Mouse (Mus musculus): ENCODE data around the gene Zfp719.
A peak's percentile ranks its signal among the peaks of the same experiment; 100 is the strongest.

Gene Zfp719

GRCm38 (mm10) chr7:43579440-43580171 lies at the start of gene Zfp719:
Zfp719 (plus strand) TSS chr7:43579610.
- peak; percentile 81 to 83 for DNase-seq (ENCODE audit: low read depth in 1 of 2, low spot score in 2 of 2)

- DNase-seq (ENCODE audit: low read depth in 1 of 2, low spot score in 2 of 2) = peak; percentile 54 to 65
Observed at GRCm38 (mm10) chr7:43530216-43530785, 49.1 kb upstream of the Zfp719 start.

GRCm38 (mm10) chr7:43532936-43533505 lies 46.4 kb upstream of the Zfp719 start:
- DNase-seq (ENCODE audit: low read depth in 1 of 2, low spot score in 2 of 2) = peak; percentile 57 to 58

- peak in 1 of 2 experiments; percentile 44 for DNase-seq (ENCODE audit: low read depth in 1 of 2, low spot score in 2 of 2)
Observed at GRCm38 (mm10) chr7:43538524-43538923, 40.9 kb upstream of the Zfp719 start.

DNA sequence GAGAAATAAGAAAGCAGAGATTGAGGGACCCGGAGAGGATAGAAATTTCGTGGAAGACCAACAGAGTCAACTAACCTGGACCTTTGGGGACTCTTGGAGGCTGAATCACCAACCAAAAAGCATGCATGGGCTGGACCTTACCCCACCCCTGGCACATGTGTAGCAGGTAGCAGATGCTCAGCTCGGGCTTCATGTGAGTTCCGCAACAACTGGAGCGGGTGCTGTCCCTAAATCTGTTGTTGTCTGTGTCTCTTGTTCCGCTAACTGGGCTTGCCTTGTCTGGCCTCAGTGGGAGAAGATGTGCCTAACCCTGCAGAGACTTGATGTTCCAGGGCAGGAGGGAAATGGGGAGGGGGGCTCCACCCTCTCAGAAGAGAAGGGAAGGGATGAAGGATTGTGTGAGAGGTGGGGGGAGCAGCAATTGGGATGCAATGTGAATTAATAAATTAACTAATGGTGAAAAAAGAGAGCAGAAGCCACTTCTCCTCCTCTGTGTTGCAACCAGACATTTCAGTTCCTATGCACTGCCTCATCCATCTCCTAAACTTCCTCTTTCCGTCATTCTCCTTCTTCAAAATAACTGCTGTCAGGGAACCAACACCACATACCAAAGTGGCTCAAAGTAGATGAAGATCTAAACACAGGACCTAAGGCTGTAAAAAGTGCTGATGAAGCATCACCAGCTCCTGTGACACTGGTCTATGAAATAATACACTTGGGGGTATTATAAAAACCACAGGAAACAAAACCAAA lies 35.0 kb upstream of the Zfp719 start, which contains the start of gene Cd33:
Gene Cd33 (minus strand): TSS at position 204 of the 753 bp plus-strand sequence.
- DNase-seq (ENCODE audit: low read depth in 1 of 2, low spot score in 2 of 2) = peak in 1 of 2 experiments; percentile 68

DNA sequence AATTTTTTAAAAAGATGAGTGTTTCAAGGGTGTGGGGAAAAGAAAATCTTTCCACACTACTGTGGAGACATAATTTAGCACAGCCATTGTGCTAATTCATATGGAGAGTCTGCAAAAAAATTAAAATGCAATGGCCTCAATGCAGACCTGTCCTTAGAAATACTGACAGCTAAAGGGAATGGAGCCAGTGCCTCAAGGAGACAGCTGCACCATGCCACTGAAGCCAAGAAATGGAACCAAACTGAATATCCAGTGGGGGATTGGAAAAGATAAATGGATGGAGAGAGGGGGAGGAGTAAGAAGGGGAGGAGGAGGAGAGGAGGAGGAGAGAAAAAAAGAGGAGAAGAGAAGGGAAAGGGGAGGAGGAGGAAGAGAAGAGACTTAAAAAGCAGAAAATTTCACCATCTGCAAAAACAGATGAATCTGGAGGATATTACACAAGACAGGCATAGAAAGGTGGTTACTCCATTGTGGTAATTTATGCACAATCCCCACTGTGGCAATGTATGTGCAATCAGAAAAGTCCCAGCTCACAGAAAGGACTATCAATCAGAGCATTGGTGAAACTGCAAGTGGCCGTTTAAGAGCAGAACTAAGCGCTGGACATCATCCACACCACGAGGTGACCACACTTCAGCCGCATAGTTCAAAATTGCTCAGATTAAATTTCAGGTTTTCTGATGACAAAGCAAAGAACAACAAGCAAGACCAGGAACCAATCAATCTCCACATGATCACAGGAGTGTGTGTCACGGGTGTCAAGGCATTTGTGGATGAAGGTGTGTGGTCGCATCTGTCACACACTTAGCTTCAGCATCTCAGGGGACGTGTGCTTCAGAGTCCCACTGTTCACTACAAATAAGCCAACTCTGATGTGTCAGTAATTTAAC lies 33.5 kb upstream of the Zfp719 start:
- peak in 1 of 2 experiments; percentile 19 for DNase-seq (ENCODE audit: low read depth in 1 of 2, low spot score in 2 of 2)

DNA sequence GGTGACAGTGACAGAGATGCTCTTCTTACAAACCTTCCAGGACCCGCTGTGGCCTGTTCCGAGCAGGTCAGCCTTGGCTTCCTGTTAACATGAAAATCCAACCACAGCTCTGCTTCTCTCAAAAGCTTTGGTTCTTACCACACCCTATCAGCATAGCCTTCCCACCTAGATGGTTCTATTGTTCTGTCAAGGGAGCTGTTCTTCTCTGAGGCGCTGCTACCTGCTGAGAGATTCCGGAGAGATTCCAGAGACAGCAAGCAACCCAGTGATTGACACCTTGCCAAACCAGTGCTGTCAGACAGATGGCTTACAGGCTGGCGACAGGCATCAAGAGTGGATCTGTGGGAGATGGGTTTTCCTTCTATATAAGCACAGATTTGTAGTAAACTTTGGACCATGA lies 31.7 kb upstream of the Zfp719 start:
- DNase-seq (ENCODE audit: low read depth in 1 of 2, low spot score in 2 of 2) = no peak

- DNase-seq (ENCODE audit: low read depth in 1 of 2, low spot score in 2 of 2) = no peak
Observed at GRCm38 (mm10) chr7:43548206-43548605, 31.2 kb upstream of the Zfp719 start.

DNA sequence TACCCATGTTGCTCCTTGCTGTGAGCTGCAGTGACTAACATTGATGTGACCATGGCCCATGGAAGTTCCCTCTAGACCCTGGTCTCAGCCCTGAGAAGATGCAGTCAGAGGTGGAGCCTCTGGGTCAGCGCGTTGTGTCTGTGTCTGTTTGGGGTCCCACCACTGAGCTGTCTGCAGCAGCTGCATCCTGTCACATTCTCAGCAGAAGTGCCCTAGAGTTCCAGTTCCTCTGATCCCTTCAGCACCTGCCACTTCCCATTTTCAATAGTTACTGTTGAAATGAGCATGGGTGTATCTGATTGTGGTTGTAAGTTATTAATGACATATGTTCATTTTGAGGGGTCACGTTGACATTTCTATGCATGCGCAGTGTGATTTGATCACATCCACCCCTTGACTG lies 26.3 kb upstream of the Zfp719 start:
- DNase-seq (ENCODE audit: low read depth in 1 of 2, low spot score in 2 of 2) = peak in 1 of 2 experiments; percentile 50

GRCm38 (mm10) chr7:43554550-43554949 lies 24.9 kb upstream of the Zfp719 start:
- no peak for DNase-seq (ENCODE audit: low read depth in 1 of 2, low spot score in 2 of 2)

DNA sequence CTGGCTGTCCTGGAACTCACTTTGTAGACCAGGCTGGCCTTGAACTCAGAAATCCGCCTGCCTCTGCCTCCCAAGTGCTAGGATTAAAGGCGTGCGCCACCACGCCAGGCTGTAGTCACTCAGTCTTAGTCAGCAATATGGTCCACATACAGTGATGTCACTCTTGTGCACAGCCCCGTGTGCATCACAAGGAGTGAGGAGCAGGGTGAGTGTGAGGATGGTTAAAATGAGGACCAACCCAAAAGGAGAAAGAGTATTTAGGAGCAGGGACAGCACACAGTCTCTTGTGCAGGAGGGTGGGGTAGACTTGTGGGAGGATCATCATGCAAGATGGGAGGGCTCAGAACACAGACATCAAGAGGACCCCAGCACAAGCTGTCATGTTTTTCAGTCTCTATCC lies 24.1 kb upstream of the Zfp719 start:
- no peak for DNase-seq (ENCODE audit: low read depth in 1 of 2, low spot score in 2 of 2)

DNA sequence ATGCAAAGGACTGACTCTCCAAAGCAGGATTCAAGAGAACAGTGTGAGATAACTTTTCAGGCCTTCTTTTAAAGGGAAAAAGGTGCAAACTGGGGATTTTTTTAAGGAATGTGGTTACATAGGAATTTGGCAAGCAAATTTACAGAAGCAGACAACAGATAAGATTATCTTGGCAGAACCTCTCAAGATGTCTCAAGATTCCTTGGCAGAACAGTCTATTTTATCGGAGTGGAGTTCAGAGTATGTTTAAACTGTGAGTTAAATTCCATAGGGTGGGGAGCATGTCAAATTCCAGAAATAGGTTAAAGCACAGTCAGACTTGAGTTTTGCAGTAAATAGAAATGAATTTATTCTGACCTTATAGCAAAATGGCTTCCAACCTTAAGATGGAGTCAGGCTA lies 22.5 kb upstream of the Zfp719 start:
- DNase-seq (ENCODE audit: low read depth in 1 of 2, low spot score in 2 of 2) = no peak

DNA sequence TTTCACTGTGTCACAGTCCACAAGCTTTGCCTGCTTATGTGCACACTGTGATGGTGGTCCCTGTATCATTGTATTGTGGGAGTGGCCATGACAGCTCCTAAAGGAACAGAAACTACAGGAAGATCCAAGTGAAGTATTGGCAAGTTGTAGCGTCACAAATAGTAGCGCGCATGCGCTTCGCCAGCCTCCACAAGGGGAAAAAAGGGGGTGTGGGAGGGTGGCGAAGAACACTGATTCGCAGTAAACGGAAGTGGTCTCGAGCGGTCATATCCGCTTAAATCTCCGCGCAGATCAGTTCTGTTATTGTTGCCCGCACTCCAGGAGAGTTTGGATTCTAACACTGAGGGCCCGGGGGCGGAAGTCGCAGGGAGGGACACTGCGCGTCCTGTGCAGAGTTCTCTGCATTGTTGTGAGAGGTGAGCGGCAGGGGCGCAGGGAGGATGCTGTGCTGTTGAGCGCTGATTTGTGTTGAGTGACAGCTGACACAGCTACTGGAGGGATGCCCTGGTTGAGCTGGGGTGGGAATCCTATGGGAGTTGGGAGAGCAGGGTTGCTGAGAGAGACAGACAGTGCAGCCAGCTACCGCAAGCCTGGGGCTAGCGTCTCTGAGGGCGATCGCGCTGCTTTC lies 17.3 kb upstream of the Zfp719 start, which contains the start of gene Zfp658:
Gene Zfp658 (plus strand): TSS at position 251 of the 628 bp plus-strand sequence.
- peak; percentile 61 to 72 for DNase-seq (ENCODE audit: low read depth in 1 of 2, low spot score in 2 of 2)

DNA sequence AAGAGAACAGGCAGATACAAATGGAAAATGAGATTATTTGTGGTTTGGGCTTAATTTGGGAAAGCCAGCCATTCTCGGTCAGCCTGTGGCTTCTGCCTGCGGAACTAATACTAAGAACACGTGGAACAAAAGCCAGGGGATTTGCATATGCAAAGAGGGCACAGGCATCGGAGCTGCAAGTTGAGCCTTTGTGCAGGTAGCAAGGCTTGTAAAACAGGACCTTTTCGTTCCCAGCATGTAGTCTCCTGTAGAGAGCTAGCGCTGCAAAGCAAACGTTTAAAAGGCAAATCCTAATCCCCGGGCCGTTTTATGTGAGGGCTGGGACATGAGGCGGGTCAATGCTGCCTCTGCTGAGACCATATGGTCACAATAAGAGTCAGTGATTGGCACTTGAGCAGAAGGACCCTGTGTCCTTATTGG lies 16.7 kb upstream of the Zfp719 start:
- DNase-seq (ENCODE audit: low read depth in 1 of 2, low spot score in 2 of 2) = peak in 1 of 2 experiments; percentile 26

- no peak for DNase-seq (ENCODE audit: low read depth in 1 of 2, low spot score in 2 of 2)
Observed at GRCm38 (mm10) chr7:43563300-43563699, 16.1 kb upstream of the Zfp719 start.

DNA sequence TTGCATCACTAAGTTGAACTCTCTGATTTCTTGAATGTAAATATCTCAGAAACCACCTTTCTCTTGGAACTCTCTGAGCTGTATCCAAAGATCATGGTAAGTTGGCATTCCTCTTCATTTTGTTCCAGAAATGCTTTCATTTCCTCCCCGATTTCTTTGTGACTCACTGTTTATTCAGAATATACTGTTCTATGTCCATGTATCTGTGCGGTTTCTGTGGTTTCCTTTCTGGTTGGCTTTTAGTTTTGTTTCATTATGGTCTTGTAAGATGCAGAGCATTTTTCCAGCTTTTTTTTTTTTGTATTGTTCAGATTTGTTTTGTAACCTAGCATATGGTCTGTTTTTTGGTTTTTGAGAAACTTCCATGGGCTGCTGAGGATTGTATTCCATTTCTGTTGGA lies 8.2 kb upstream of the Zfp719 start:
- no peak for DNase-seq (ENCODE audit: low read depth in 1 of 2, low spot score in 2 of 2)

- no peak for DNase-seq (ENCODE audit: low read depth in 1 of 2, low spot score in 2 of 2)
Observed at GRCm38 (mm10) chr7:43580526-43580925, 1.1 kb downstream of the Zfp719 start.

DNA sequence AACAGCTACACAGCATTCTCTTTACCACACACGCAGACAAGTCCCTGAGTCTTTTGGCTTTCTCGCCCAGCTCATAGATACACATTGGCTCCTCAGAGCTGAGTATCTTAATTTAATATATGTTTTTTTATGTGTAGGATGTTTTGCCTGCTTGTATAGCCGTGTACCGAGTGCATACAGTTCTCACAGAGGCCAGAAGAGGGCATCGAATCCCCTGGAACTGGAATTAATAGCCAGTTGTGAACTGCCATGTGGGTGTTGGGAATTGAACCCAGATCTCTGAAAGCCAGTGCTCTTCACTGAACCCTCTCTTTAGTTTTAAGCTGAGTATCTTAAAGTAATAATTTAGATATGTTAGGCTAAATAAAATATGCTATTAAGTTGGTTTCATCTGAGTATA lies 5.4 kb downstream of the Zfp719 start:
- DNase-seq (ENCODE audit: low read depth in 1 of 2, low spot score in 2 of 2) = no peak

DNA sequence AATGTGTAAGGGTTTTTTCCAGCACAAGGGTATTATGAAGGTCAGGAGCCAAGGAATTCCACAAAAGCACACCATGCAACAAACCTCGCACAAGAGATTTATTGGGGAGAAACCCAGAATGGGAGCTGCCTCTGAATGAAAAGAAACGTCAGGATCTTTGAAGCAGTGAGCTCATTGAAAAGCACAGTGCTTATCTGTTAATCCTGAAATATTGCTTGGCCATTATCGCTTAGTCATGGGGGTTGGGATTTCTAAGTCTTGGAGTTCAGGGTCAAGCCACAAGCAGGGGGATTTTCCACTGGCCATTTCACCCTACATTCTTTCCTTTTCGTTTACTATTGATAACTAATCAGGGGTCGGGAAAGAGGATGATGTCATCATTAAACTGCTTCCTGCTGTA lies 22.5 kb downstream of the Zfp719 start:
- no peak for DNase-seq (ENCODE audit: low read depth in 1 of 2, low spot score in 2 of 2)
